15 mouse cellular contexts compared by ENCODE assay signal in genomic region chr2:26602631-26603030, GRCm38 (mm10). TPM values are rescaled to one million over a fixed set of nuclear protein-coding genes. Genes with fewer than 3 reads are reported as not detected.
DNase-seq lines count a peak whose midpoint lies in the region; ATAC-seq and TF ChIP-seq lines count a peak whose summit lies in the region.
"Had no signal": no experiment of that assay in that cellular context is flagged by ENCODE, and none has a peak within 500 bp of the region (broad histone marks: within the 10 kb centered on the region; RNA-seq: fewer than 3 reads in every experiment).

No protein-coding gene starts in this region.

- H3K9me3 ChIP-seq in hindbrain, embryonic 10.5 days, result no peaks in the 10 kb centered on the region
- H3K9me3 ChIP-seq in hindbrain, postnatal 0 days (ENCODE audit: low read length), result no peaks in the 10 kb centered on the region
- H3K9me3 ChIP-seq in ES-E14 (ENCODE audit: control insufficient read depth, insufficient read depth, low read depth, low read length), result no peaks in the 10 kb centered on the region
- no peaks in the 10 kb centered on the region for H3K9me3 ChIP-seq in embryonic facial prominence, embryonic 12.5 days
- no peaks in the 10 kb centered on the region for H3K9me3 ChIP-seq in liver, embryonic 12.5 days (replicated peaks)
- H3K9me3 ChIP-seq: forebrain, embryonic 13.5 days had no signal

- H3K36me3 ChIP-seq in hindbrain, embryonic 10.5 days, result no peaks in the 10 kb centered on the region
- no peaks in the 10 kb centered on the region for H3K36me3 ChIP-seq in hindbrain, postnatal 0 days (ENCODE audit: insufficient read depth, low read length)
- H3K36me3 ChIP-seq in ES-E14 (ENCODE audit: control insufficient read depth, insufficient read depth, low read length, poor library complexity, severe bottlenecking), result no peaks in the 10 kb centered on the region; the same call in 1 of the 2 replicates
- no peaks in the 10 kb centered on the region for H3K36me3 ChIP-seq in embryonic facial prominence, embryonic 12.5 days
- H3K36me3 ChIP-seq in liver, embryonic 12.5 days, result no peaks in the 10 kb centered on the region

- H3K9ac ChIP-seq in hindbrain, postnatal 0 days (replicated peaks; ENCODE audit: low read length), result no peak overlapping the region
- H3K9ac ChIP-seq in ES-E14 (ENCODE audit: insufficient read depth, low read depth, low read length, poor library complexity, severe bottlenecking), result peak overlapping the region; percentile 93; the same call in 1 of the 2 replicates
- H3K9ac ChIP-seq in embryonic facial prominence, embryonic 12.5 days, result no peak overlapping the region
- 0 out of 2 replicates have a peak overlapping the region, but pooled peaks have one; percentile 71 for H3K9ac ChIP-seq in liver, embryonic 12.5 days

- H3K4me3 ChIP-seq in hindbrain, embryonic 10.5 days, result peak overlapping the region; percentile 68; the same call in 1 of the 2 replicates
- no peak overlapping the region for H3K4me3 ChIP-seq in hindbrain, postnatal 0 days (ENCODE audit: low read length)
- peak overlapping the region; percentile 88 to 98; a peak in 3 of 4 replicates for H3K4me3 ChIP-seq in ES-E14 (ENCODE audit: insufficient read depth in 1 of 2, low read depth in 1 of 2, low read length in 2 of 2, poor library complexity in 1 of 2, severe bottlenecking in 1 of 2)
- peak overlapping the region; percentile 62; the same call in 1 of the 2 replicates for H3K4me3 ChIP-seq in embryonic facial prominence, embryonic 12.5 days
- H3K4me3 ChIP-seq in liver, embryonic 12.5 days, result peak overlapping the region; percentile 63

- in situ Hi-C loops in ES-E14 (cut with MboI; ENCODE audit: low sequenced_read_pairs in 2 of 2, unreplicated experiment in 2 of 2), result no loop called here

- DNase-seq in hindbrain, embryonic 10.5 days (ENCODE audit: low spot score), result no peak
- no peak for DNase-seq in hindbrain, postnatal 0 days (ENCODE audit: low spot score)
- no peak for DNase-seq in ES-E14 (ENCODE audit: low read depth, low spot score)
- no peak for DNase-seq in frontal cortex, postnatal 25 days (ENCODE audit: low spot score in 2 of 2)
- DNase-seq: cerebellum, postnatal 10 days had no signal

- no peak overlapping the region for H3K4me2 ChIP-seq in hindbrain, postnatal 0 days (ENCODE audit: low read depth, low read length)
- peak overlapping the region; percentile 87 for H3K4me2 ChIP-seq in embryonic facial prominence, embryonic 12.5 days (replicated peaks)
- H3K4me2 ChIP-seq in liver, embryonic 12.5 days, result peak overlapping the region; percentile 90

- 83% methylated on average over 5 of the region's 5 CpGs for WGBS in hindbrain, embryonic 10.5 days
- 84% methylated on average over 5 of the region's 5 CpGs for WGBS in hindbrain, postnatal 0 days
- 89% methylated on average over 5 of the region's 5 CpGs for WGBS in embryonic facial prominence, embryonic 12.5 days
- WGBS in liver, embryonic 12.5 days (ENCODE audit: insufficient replicate concordance), result 73% methylated on average over 5 of the region's 5 CpGs

- peaks cover 30% of the 10 kb centered on the region for H3K4me1 ChIP-seq in hindbrain, embryonic 10.5 days (replicated peaks)
- no peaks in the 10 kb centered on the region for H3K4me1 ChIP-seq in hindbrain, postnatal 0 days (ENCODE audit: insufficient read depth, low read length)
- H3K4me1 ChIP-seq in ES-E14 (ENCODE audit: control insufficient read depth in 2 of 2, insufficient read depth in 2 of 2, low read length in 2 of 2, poor library complexity in 1 of 2), result peaks cover 2 to 33% of the 10 kb centered on the region in 2 experiments; a peak in 3 of 4 replicates
- H3K4me1 ChIP-seq in embryonic facial prominence, embryonic 12.5 days, result peaks cover 16% of the 10 kb centered on the region
- peaks cover 60% of the 10 kb centered on the region for H3K4me1 ChIP-seq in liver, embryonic 12.5 days

- H3K27me3 ChIP-seq in hindbrain, embryonic 10.5 days (ENCODE audit: insufficient read depth, poor library complexity, severe bottlenecking), result peaks cover 55% of the 10 kb centered on the region
- no peaks in the 10 kb centered on the region for H3K27me3 ChIP-seq in hindbrain, postnatal 0 days (ENCODE audit: insufficient read depth, low read length)
- H3K27me3 ChIP-seq in embryonic facial prominence, embryonic 12.5 days, result peaks cover 3% of the 10 kb centered on the region; the same call in 1 of the 2 replicates
- peaks cover 46% of the 10 kb centered on the region for H3K27me3 ChIP-seq in liver, embryonic 12.5 days (replicated peaks)

- ATAC-seq in hindbrain, postnatal 0 days, result no peak
- ATAC-seq in embryonic facial prominence, embryonic 12.5 days (ENCODE audit: insufficient number of reproducible peaks, insufficient read depth, low FRiP score, low TSS enrichment), result no peak
- ATAC-seq in liver, embryonic 12.5 days, result no peak
- no peak for ATAC-seq in activated CD4-positive, CD25-positive, alpha-beta regulatory T cell, adult 4 months
- ATAC-seq: forebrain, embryonic 13.5 days had no signal

- no peak for TF ChIP-seq CTCF in hindbrain, postnatal 0 days (IDR thresholded peaks at IDR 0.05; ENCODE audit: low read depth)

- H3K27ac ChIP-seq in hindbrain, embryonic 10.5 days, result no peak overlapping the region
- no peak overlapping the region for H3K27ac ChIP-seq in hindbrain, postnatal 0 days
- no peak overlapping the region for H3K27ac ChIP-seq in ES-E14 (ENCODE audit: insufficient read depth, low read depth, low read length, poor library complexity, severe bottlenecking)
- H3K27ac ChIP-seq in embryonic facial prominence, embryonic 12.5 days, result no peak overlapping the region
- H3K27ac ChIP-seq in liver, embryonic 12.5 days, result no peak overlapping the region
- H3K27ac ChIP-seq: forebrain, embryonic 13.5 days had no signal

TF ChIP-seq in ES-E14, 5 proteins besides CTCF, POLR2A, EP300 and RAD21:
- TF ChIP-seq MAFK (IDR thresholded peaks at IDR 0.05; ENCODE audit: insufficient read depth, low read depth, low read length), result no peak
- TF ChIP-seq ZNF384 (IDR thresholded peaks at IDR 0.05; ENCODE audit: low read depth, low read length), result no peak
- no peak for TF ChIP-seq CHD2 (IDR thresholded peaks at IDR 0.05; ENCODE audit: low read depth, low read length)
- TF ChIP-seq HCFC1 (IDR thresholded peaks at IDR 0.05; ENCODE audit: borderline replicate concordance, insufficient read depth, low read length), result no peak
- no peak for TF ChIP-seq ZC3H11A (IDR thresholded peaks at IDR 0.05; ENCODE audit: borderline replicate concordance, low read depth, low read length)

RNA-seq across cellular contexts. Expression of gene Agpat2, which starts 1.6 kb away (rescaled TPM):
- polyA plus RNA-seq in hindbrain, embryonic 10.5 days (2016; fragmentation: Nextera tagmentation; extraction: Ambion mirVana), result 12.3 and 13.5 TPM in 2 replicates
- total RNA-seq in hindbrain, postnatal 0 days (2014; rRNA removed), result 12.2 and 13.9 TPM in 2 replicates
- polyA plus RNA-seq in hindbrain, postnatal 0 days (2015; fragmentation: Nextera tagmentation; extraction: Ambion mirVana), result 6.2 and 8.2 TPM in 2 replicates
- 60.4 and 88.2 TPM in 2 replicates for total RNA-seq in ES-E14 (2012; rRNA removed)
- polyA plus RNA-seq in embryonic facial prominence, embryonic 12.5 days (2016; fragmentation: Nextera tagmentation; extraction: Ambion mirVana), result 17.0 and 17.8 TPM in 2 replicates
- polyA plus RNA-seq in liver, embryonic 12.5 days (2016; fragmentation: Nextera tagmentation; extraction: Ambion mirVana), result 26.7 and 28.7 TPM in 2 replicates
- polyA plus RNA-seq in activated CD4-positive, CD25-positive, alpha-beta regulatory T cell, adult 4 months (2017; shearing (Covaris generic)), result 10 to 100 TPM in 1 of 2 experiments, 1 to 10 TPM in 1; 8.2 to 11.0 TPM

RNA-seq across cellular contexts. Expression of gene Gm20532, which starts 16.2 kb away (rescaled TPM):
- polyA plus RNA-seq in hindbrain, embryonic 10.5 days (2016; fragmentation: Nextera tagmentation; extraction: Ambion mirVana), result not detected in 2 replicates
- not detected in 2 replicates for total RNA-seq in hindbrain, postnatal 0 days (2014; rRNA removed)
- polyA plus RNA-seq in hindbrain, postnatal 0 days (2015; fragmentation: Nextera tagmentation; extraction: Ambion mirVana), result not detected in 2 replicates
- total RNA-seq in ES-E14 (2012; rRNA removed), result not detected in 2 replicates
- polyA plus RNA-seq in embryonic facial prominence, embryonic 12.5 days (2016; fragmentation: Nextera tagmentation; extraction: Ambion mirVana), result not detected in 2 replicates
- not detected in 2 replicates for polyA plus RNA-seq in liver, embryonic 12.5 days (2016; fragmentation: Nextera tagmentation; extraction: Ambion mirVana)
- polyA plus RNA-seq in activated CD4-positive, CD25-positive, alpha-beta regulatory T cell, adult 4 months (2017; shearing (Covaris generic)), result not detected
- total RNA-seq: adrenal gland, adult 8-10 months; hematopoietic stem cell, adult 5-6 weeks; layer of hippocampus, postnatal 25 days; megakaryocyte-erythroid progenitor cell, adult 5-6 weeks; neutrophil, adult 5-6 weeks had no signal
- polyA plus RNA-seq: forebrain, embryonic 13.5 days; urinary bladder, adult 2 months had no signal

RNA-seq across cellular contexts. Expression of gene Egfl7, which starts 22.8 kb away (rescaled TPM):
- polyA plus RNA-seq in hindbrain, embryonic 10.5 days (2016; fragmentation: Nextera tagmentation; extraction: Ambion mirVana), result 78.3 and 101 TPM in 2 replicates
- total RNA-seq in hindbrain, postnatal 0 days (2014; rRNA removed), result 70.4 and 79.5 TPM in 2 replicates
- 74.8 and 76.5 TPM in 2 replicates for polyA plus RNA-seq in hindbrain, postnatal 0 days (2015; fragmentation: Nextera tagmentation; extraction: Ambion mirVana)
- total RNA-seq in ES-E14 (2012; rRNA removed), result 104 and 156 TPM in 2 replicates
- polyA plus RNA-seq in embryonic facial prominence, embryonic 12.5 days (2016; fragmentation: Nextera tagmentation; extraction: Ambion mirVana), result 97.3 and 101 TPM in 2 replicates
- polyA plus RNA-seq in liver, embryonic 12.5 days (2016; fragmentation: Nextera tagmentation; extraction: Ambion mirVana), result 106 and 120 TPM in 2 replicates
- polyA plus RNA-seq in activated CD4-positive, CD25-positive, alpha-beta regulatory T cell, adult 4 months (2017; shearing (Covaris generic)), result 1 to 10 TPM in 1 of 2 experiments, under 1 TPM in 1; 0.95 to 1.3 TPM

RNA-seq across cellular contexts. Expression of gene Fam69b, which starts 25.6 kb away (rescaled TPM):
- polyA plus RNA-seq in hindbrain, embryonic 10.5 days (2016; fragmentation: Nextera tagmentation; extraction: Ambion mirVana), result 32.8 and 48.5 TPM in 2 replicates
- 289 and 302 TPM in 2 replicates for total RNA-seq in hindbrain, postnatal 0 days (2014; rRNA removed)
- polyA plus RNA-seq in hindbrain, postnatal 0 days (2015; fragmentation: Nextera tagmentation; extraction: Ambion mirVana), result 129 and 142 TPM in 2 replicates
- total RNA-seq in ES-E14 (2012; rRNA removed), result 24.6 and 46.6 TPM in 2 replicates
- 66.0 and 75.2 TPM in 2 replicates for polyA plus RNA-seq in embryonic facial prominence, embryonic 12.5 days (2016; fragmentation: Nextera tagmentation; extraction: Ambion mirVana)
- polyA plus RNA-seq in liver, embryonic 12.5 days (2016; fragmentation: Nextera tagmentation; extraction: Ambion mirVana), result 4.6 and 5.5 TPM in 2 replicates
- 1 to 10 TPM in 1 of 2 experiments, under 1 TPM in 1; 0.90 to 2.1 TPM for polyA plus RNA-seq in activated CD4-positive, CD25-positive, alpha-beta regulatory T cell, adult 4 months (2017; shearing (Covaris generic))
- total RNA-seq: neutrophil, adult 5-6 weeks had no signal

Comparison
In these comparisons a context has a peak if more than half of its experiments do, and no peak if none do; other contexts are left out.
1. H3K9ac ChIP-seq: peak in ES-E14 (single experiment) and liver, embryonic 12.5 days (single experiment); none in hindbrain, postnatal 0 days (single experiment) and embryonic facial prominence, embryonic 12.5 days (single experiment).
2. RNA of gene Egfl7, which starts 22.8 kb away (polyA plus RNA-seq): 106 to 120 TPM in liver, embryonic 12.5 days, 97.3 to 101 TPM in embryonic facial prominence, embryonic 12.5 days, 78.3 to 101 TPM in hindbrain, embryonic 10.5 days and 74.8 to 76.5 TPM in hindbrain, postnatal 0 days; 0.95 to 1.3 TPM in activated CD4-positive, CD25-positive, alpha-beta regulatory T cell, adult 4 months; every median in the first group is over 10 times any median in the second.